ENCODE assay signal across 21 mouse cellular contexts in the genomic region with DNA sequence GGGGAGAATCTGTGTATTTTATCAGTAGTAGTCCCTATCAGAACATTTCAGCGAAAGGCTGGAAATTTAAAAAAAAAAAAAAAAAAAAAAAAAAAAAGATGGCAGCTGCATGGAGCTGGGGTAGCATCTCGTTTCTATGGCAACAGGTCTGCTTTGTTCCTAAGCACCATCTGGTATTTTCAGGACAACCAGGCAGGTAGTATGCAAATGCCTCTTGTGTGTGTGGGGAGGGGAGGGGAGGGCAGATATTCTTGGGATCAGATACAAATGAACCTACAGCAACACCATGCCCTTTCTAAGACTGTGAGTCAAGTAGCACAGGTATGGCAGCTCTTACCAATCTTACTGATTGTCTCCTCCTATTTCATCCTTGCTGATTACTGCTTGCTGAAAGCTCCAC. TPM values are rescaled to one million over a fixed set of nuclear protein-coding genes. Genes with fewer than 3 reads are reported as not detected.
A peak's percentile ranks its signal among the peaks of the same experiment; 100 is the strongest.
DNase-seq lines count a peak whose midpoint lies in the region; ATAC-seq and TF ChIP-seq lines count a peak whose summit lies in the region.
"Had no signal": no experiment of that assay in that cellular context is flagged by ENCODE, and none has a peak within 500 bp of the region (broad histone marks: within the 10 kb centered on the region; RNA-seq: fewer than 3 reads in every experiment).

No protein-coding gene starts in this region.

- intact Hi-C loops in heart, postnatal 25 days (cut with DNase I), result no loop called here
- intact Hi-C loops in heart, adult 2 months (cut with DNase I), result no loop called here

- H3K9ac ChIP-seq in midbrain, embryonic 12.5 days (replicated peaks), result no peak overlapping the region
- H3K9ac ChIP-seq in midbrain, embryonic 13.5 days (replicated peaks), result no peak overlapping the region
- no peak overlapping the region for H3K9ac ChIP-seq in heart, adult 2 months (ENCODE audit: low read depth, low read length)
- H3K9ac ChIP-seq: embryonic facial prominence, embryonic 12.5 days; liver, embryonic 15.5 days had no signal

- peaks cover 4% of the 10 kb centered on the region; the same call in 1 of the 2 replicates for H3K4me1 ChIP-seq in midbrain, embryonic 12.5 days
- H3K4me1 ChIP-seq in midbrain, embryonic 13.5 days (replicated peaks), result no peaks in the 10 kb centered on the region
- H3K4me1 ChIP-seq in heart, adult 2 months (ENCODE audit: control insufficient read depth, insufficient read depth, low read length), result no peaks in the 10 kb centered on the region
- H3K4me1 ChIP-seq: liver, embryonic 15.5 days had no signal

- WGBS in midbrain, embryonic 12.5 days, result 96% methylated on average over 2 of the region's 2 CpGs
- 84% methylated on average over 2 of the region's 2 CpGs for WGBS in midbrain, embryonic 13.5 days
- 77% methylated on average over 2 of the region's 2 CpGs for WGBS in heart, adult 2 months

- H3K27ac ChIP-seq in midbrain, embryonic 12.5 days (replicated peaks), result no peak overlapping the region
- H3K27ac ChIP-seq in midbrain, embryonic 13.5 days, result no peak overlapping the region
- no peak overlapping the region for H3K27ac ChIP-seq in heart, adult 2 months
- H3K27ac ChIP-seq: embryonic facial prominence, embryonic 12.5 days; liver, embryonic 15.5 days had no signal

- H3K4me3 ChIP-seq in midbrain, embryonic 12.5 days, result no peak overlapping the region
- H3K4me3 ChIP-seq in midbrain, embryonic 13.5 days (replicated peaks), result no peak overlapping the region
- H3K4me3 ChIP-seq in heart, adult 2 months, result no peak overlapping the region
- H3K4me3 ChIP-seq: embryonic facial prominence, embryonic 12.5 days; liver, embryonic 15.5 days had no signal

- no peak for TF ChIP-seq CTCF in heart, adult 2 months (IDR thresholded peaks at IDR 0.05)

- peak; percentile 30 for DNase-seq in embryo, embryonic 10 days (ENCODE audit: low spot score)
- DNase-seq in embryo, embryonic 11 days, result no peak
- DNase-seq in layer of hippocampus, adult 9-11 months, result peak; percentile 72
- no peak for DNase-seq in heart, postnatal 25 days (ENCODE audit: low spot score)
- no peak for DNase-seq in heart, adult 2 months
- DNase-seq in cerebellum, postnatal 4 days (ENCODE audit: low spot score in 2 of 2), result no peak
- DNase-seq: cerebellum, adult 11-12 months; heart, adult 11 months; kidney, adult 11 months; spleen, adult 18-20 months had no signal

- no peak for TF ChIP-seq EP300 in heart, adult 2 months (IDR thresholded peaks at IDR 0.05; ENCODE audit: insufficient read depth, low read depth, low read length)

- TF ChIP-seq POLR2A in heart, adult 2 months (IDR thresholded peaks at IDR 0.05; ENCODE audit: insufficient read depth, low read depth, low read length), result no peak

- ATAC-seq in midbrain, embryonic 12.5 days (ENCODE audit: low FRiP score, low read depth), result peak; percentile 23; the same call in 1 of the 2 replicates
- no peak for ATAC-seq in midbrain, embryonic 13.5 days
- ATAC-seq: activated CD4-positive, CD25-positive, alpha-beta regulatory T cell, adult 4 months had no signal

- H3K27me3 ChIP-seq in midbrain, embryonic 12.5 days, result no peaks in the 10 kb centered on the region
- H3K27me3 ChIP-seq in midbrain, embryonic 13.5 days, result no peaks in the 10 kb centered on the region
- no peaks in the 10 kb centered on the region for H3K27me3 ChIP-seq in heart, adult 2 months (ENCODE audit: control insufficient read depth, insufficient read depth, low read length)
- H3K27me3 ChIP-seq: embryonic facial prominence, embryonic 12.5 days; liver, embryonic 15.5 days had no signal

- H3K4me2 ChIP-seq in midbrain, embryonic 12.5 days (replicated peaks), result no peak overlapping the region
- no peak overlapping the region for H3K4me2 ChIP-seq in midbrain, embryonic 13.5 days (replicated peaks)
- H3K4me2 ChIP-seq: embryonic facial prominence, embryonic 12.5 days; liver, embryonic 15.5 days had no signal

- H3K9me3 ChIP-seq in midbrain, embryonic 12.5 days, result no peaks in the 10 kb centered on the region
- H3K9me3 ChIP-seq in midbrain, embryonic 13.5 days, result no peaks in the 10 kb centered on the region
- H3K9me3 ChIP-seq: embryonic facial prominence, embryonic 12.5 days; liver, embryonic 15.5 days had no signal

- no peaks in the 10 kb centered on the region for H3K79me2 ChIP-seq in heart, adult 2 months (replicated peaks; ENCODE audit: control insufficient read depth, insufficient read depth, low read length)

- no peaks in the 10 kb centered on the region for H3K36me3 ChIP-seq in midbrain, embryonic 12.5 days
- H3K36me3 ChIP-seq in midbrain, embryonic 13.5 days, result no peaks in the 10 kb centered on the region
- no peaks in the 10 kb centered on the region for H3K36me3 ChIP-seq in heart, adult 2 months (ENCODE audit: control insufficient read depth, insufficient read depth, low read length)
- H3K36me3 ChIP-seq: embryonic facial prominence, embryonic 12.5 days; G1E; liver, embryonic 15.5 days had no signal

RNA-seq across cellular contexts. Expression of a gene that starts 11.7 kb away (rescaled TPM):
- polyA plus RNA-seq in midbrain, embryonic 12.5 days (2016; fragmentation: Nextera tagmentation; extraction: Ambion mirVana), result not detected in 2 replicates
- polyA plus RNA-seq in midbrain, embryonic 13.5 days (2015; fragmentation: Nextera tagmentation; extraction: Ambion mirVana), result not detected in 2 replicates
- total RNA-seq in heart, postnatal 25 days (2021), result not detected
- total RNA-seq in heart, adult 2 months (2021), result not detected
- polyA plus RNA-seq in heart, adult 2 months (2012; rRNA removed), result not detected in 2 replicates
- total RNA-seq: adrenal gland, postnatal 4 days; G1E; heart, postnatal 10 days; layer of hippocampus, adult 8-10 months had no signal
- polyA plus RNA-seq: activated CD4-positive, CD25-positive, alpha-beta regulatory T cell, adult 4 months; embryonic facial prominence, embryonic 12.5 days; frontal cortex, adult 2 months; G1E; limb, embryonic 11.5 days; liver, embryonic 15.5 days had no signal

RNA-seq across cellular contexts. Expression of a gene that starts 44.3 kb away (rescaled TPM):
- 36.8 and 39.6 TPM in 2 replicates for polyA plus RNA-seq in midbrain, embryonic 12.5 days (2016; fragmentation: Nextera tagmentation; extraction: Ambion mirVana)
- polyA plus RNA-seq in midbrain, embryonic 13.5 days (2015; fragmentation: Nextera tagmentation; extraction: Ambion mirVana), result 42.5 and 47.9 TPM in 2 replicates
- total RNA-seq in heart, postnatal 25 days (2021), result 1 to 10 TPM; 3.5 to 3.6 TPM
- 1 to 10 TPM; 4.1 to 5.4 TPM for total RNA-seq in heart, adult 2 months (2021)
- polyA plus RNA-seq in heart, adult 2 months (2012; rRNA removed), result 2.3 and 6.2 TPM in 2 replicates
- polyA plus RNA-seq: G1E had no signal

Comparison
In these comparisons a context has a peak if more than half of its experiments do, and no peak if none do; other contexts are left out.
1. DNase-seq: peak in embryo, embryonic 10 days (single experiment) and layer of hippocampus, adult 9-11 months (single experiment); none in embryo, embryonic 11 days (single experiment), heart, postnatal 25 days (single experiment), heart, adult 2 months (0 of 2) and cerebellum, postnatal 4 days (0 of 2).